Mouse (Mus musculus): ENCODE measurements at regions not wholly inside any gene's neighbourhood (a gene's known extent, or its start where the extent isn't known, plus 50 kb on each side); places are given as distances from the start of the nearest gene placed in this dataset.

- TF ChIP-seq TBP (conservative IDR thresholded peaks at IDR 0.05; ENCODE audit: low read depth, low read length) (no peak), ETS1 (conservative IDR thresholded peaks at IDR 0.05; ENCODE audit: low read depth, low read length) (no peak), CTCF (conservative IDR thresholded peaks at IDR 0.05 in 1 of 2, IDR thresholded peaks at IDR 0.05 in 1 of 2; ENCODE audit: low read depth in 2 of 2, low read length in 2 of 2) (no peak), POLR2A (IDR thresholded peaks at IDR 0.05; ENCODE audit: low read depth, low read length) (no peak), ZNF384 (IDR thresholded peaks at IDR 0.05; ENCODE audit: low read depth, low read length) (no peak)
Measured at GRCm38 (mm10) chr7:73625651-73626050, 84.0 kb upstream of the Chd2 start.

Measured in CH12.LX (cell line).